Mouse (Mus musculus) kidney, embryonic 15.5 days (tissue): ENCODE results near the gene Hmga1. TPM values are rescaled to one million over a fixed set of nuclear protein-coding genes. Genes with fewer than 3 reads are reported as not detected.

ENCODE experiments used
- ATAC-seq: fragments of 200-750 bp; cut with Nextera tagmentation; replicated peaks from 2 replicates; pipeline ENCODE4 v1.8.0; 2017; ENCODE audit warnings: moderate TSS enrichment; ENCODE audit not compliant: low FRiP score
- H3K27ac ChIP-seq: fragments of 300-500 bp; sonication (generic); 2 replicates; pipeline ENCODE4 v1.5.1; 2015; ENCODE audit warnings: mild to moderate bottlenecking, inconsistent platforms
- H3K27me3 ChIP-seq: fragments of 300-500 bp; sonication (generic); 2 replicates; pipeline ENCODE4 v1.6.1; 2015; ENCODE audit warnings: inconsistent platforms
- H3K36me3 ChIP-seq: fragments of 300-500 bp; sonication (generic); 2 replicates; pipeline ENCODE4 v1.6.1; 2015; ENCODE audit warnings: inconsistent platforms
- H3K4me1 ChIP-seq: fragments of 300-500 bp; sonication (generic); 2 replicates; pipeline ENCODE4 v1.6.1; 2015; ENCODE audit warnings: inconsistent platforms
- H3K4me2 ChIP-seq: fragments of 300-500 bp; sonication (generic); 2 replicates; pipeline ENCODE4 v1.6.1; 2015; ENCODE audit warnings: moderate library complexity, mild to moderate bottlenecking, inconsistent platforms
- H3K4me3 ChIP-seq: fragments of 300-500 bp; sonication (generic); replicated peaks from 2 replicates; pipeline ENCODE4 v1.5.1; 2015; ENCODE audit warnings: mild to moderate bottlenecking, inconsistent platforms
- H3K9ac ChIP-seq: fragments of 300-500 bp; sonication (generic); 2 replicates; pipeline ENCODE4 v1.6.1; 2015; ENCODE audit warnings: mild to moderate bottlenecking, inconsistent platforms
- H3K9me3 ChIP-seq: fragments of 300-500 bp; sonication (generic); replicated peaks from 2 replicates; pipeline ENCODE4 v1.6.1; 2016; ENCODE audit warnings: inconsistent platforms
- WGBS: fragments of 180-500 bp; shearing (Covaris S2); methylation state at CpG from one replicate; pipeline ENCODE4 v1.1.7; 2015; ENCODE audit warnings: mixed read lengths; 5-methylcytosine and 5-hydroxymethylcytosine counted together
- polyA plus RNA-seq: library from polyadenylated mRNA; unstranded; fragments of >200 nt; fragmentation: Nextera tagmentation; extraction: Ambion mirVana; gene quantifications from 2 replicates; pipeline ENCODE4 v1.2.1, GENCODE M21; 2015

Hmga1 gene
- polyA plus RNA-seq, 1 experiment from 2014 or later, result 269 TPM

- Histone ChIP-seq H3K4me3 (no peak overlapping the region), H3K27ac (no peak overlapping the region), H3K9me3 (no peaks in the 10 kb centered on the region), H3K4me2 (no peak overlapping the region), H3K27me3 (no peaks in the 10 kb centered on the region), H3K4me1 (no peaks in the 10 kb centered on the region), H3K36me3 (peaks cover 88% of the 10 kb centered on the region), H3K9ac (no peak overlapping the region)
- ATAC-seq, result no peak
- 76% methylated on average over 8 of the region's 8 CpGs for WGBS
These were observed 23.5 kb downstream of the Hmga1 start for GRCm38 (mm10) chr17:27579816-27580215.

GRCm38 (mm10) chr17:27580392-27581068 is 24.2 kb downstream of the Hmga1 start:
- Histone ChIP-seq H3K4me3 (no peak overlapping the region), H3K27me3 (no peaks in the 10 kb centered on the region), H3K27ac (no peak overlapping the region), H3K36me3 (peaks cover 89% of the 10 kb centered on the region), H3K4me1 (no peaks in the 10 kb centered on the region), H3K4me2 (no peak overlapping the region), H3K9me3 (no peaks in the 10 kb centered on the region), H3K9ac (no peak overlapping the region)
- 77% methylated on average over 18 of the region's 20 CpGs for WGBS
- no peak for ATAC-seq

DNA sequence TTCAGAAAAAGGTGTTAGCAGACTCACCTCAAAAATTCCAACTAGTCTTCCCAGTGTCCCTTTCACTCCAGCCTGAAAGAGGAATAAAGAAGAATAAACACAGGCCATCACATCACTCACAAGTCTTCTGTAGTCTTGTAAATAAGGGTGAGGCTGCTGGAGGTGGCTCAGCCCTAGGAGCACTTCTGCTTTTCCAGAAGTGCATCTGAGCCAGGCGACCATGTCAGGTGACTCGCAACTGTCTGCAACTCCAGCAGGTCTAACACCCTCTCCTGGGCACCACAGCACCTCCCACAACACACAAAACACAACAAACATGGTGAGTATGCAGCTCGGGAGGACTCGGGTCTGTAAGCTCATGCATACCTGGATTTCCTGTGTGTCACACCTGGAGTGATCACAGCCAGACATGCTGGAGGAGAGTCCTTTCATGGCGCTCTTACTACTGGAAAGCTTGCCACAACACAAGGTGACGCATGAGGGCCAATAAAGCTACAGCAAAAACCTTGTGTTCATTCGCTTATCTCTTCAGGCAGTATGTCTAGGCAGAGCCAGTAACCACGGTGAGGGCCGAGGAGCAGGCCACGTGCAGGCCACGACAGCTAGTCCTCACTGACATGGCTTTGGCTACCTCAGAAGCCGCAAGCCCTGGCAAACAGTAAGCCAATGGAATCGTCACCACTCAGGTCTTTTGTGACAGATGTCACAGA is 27.0 kb downstream of the Hmga1 start:
- H3K36me3 ChIP-seq, result peaks cover 72% of the 10 kb centered on the region
- no peak for ATAC-seq

GRCm38 (mm10) chr17:27586661-27587060 is 30.4 kb downstream of the Hmga1 start:
- no peaks in the 10 kb centered on the region for H3K27me3 ChIP-seq
- H3K4me1 ChIP-seq, result peaks cover 20% of the 10 kb centered on the region
- no peak overlapping the region for H3K4me2 ChIP-seq
- H3K36me3 ChIP-seq, result peaks cover 57% of the 10 kb centered on the region
- no peak for ATAC-seq
- H3K9ac ChIP-seq, result no peak overlapping the region
- no peaks in the 10 kb centered on the region for H3K9me3 ChIP-seq
- H3K4me3 ChIP-seq, result no peak overlapping the region
- WGBS, result 52% methylated on average over 9 of the region's 9 CpGs
- no peak overlapping the region for H3K27ac ChIP-seq

More for the DNA sequence above, 27.0 kb downstream of the Hmga1 start:
- Histone ChIP-seq H3K9ac (no peak overlapping the region), H3K27me3 (no peaks in the 10 kb centered on the region), H3K4me2 (no peak overlapping the region), H3K4me3 (no peak overlapping the region), H3K4me1 (peaks cover 15% of the 10 kb centered on the region), H3K27ac (no peak overlapping the region), H3K9me3 (no peaks in the 10 kb centered on the region)
- 90% methylated on average over 13 of the region's 13 CpGs for WGBS

DNA sequence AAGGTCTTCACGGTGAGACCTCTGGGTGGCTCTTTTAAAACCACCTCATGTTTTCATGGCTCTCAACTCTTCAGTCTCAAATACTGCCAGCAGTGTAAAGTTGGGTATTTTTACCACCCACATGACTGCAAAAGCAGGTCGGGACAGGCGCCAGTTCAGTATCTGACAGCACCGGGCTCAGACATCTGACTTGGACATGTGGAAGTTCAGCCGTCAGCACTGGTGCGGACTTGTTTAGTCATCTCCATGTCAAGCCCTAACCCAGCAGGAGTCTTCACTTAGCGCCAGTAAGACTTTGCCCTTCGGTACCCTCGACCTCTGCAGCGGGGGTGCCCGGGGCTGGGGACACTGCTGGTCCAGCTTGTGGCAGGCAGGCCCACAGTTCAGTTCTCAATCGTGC is 31.0 kb downstream of the Hmga1 start:
- Histone ChIP-seq H3K4me2 (no peak overlapping the region), H3K4me3 (no peak overlapping the region), H3K9ac (no peak overlapping the region), H3K27me3 (no peaks in the 10 kb centered on the region), H3K9me3 (no peaks in the 10 kb centered on the region), H3K27ac (no peak overlapping the region), H3K36me3 (peaks cover 57% of the 10 kb centered on the region), H3K4me1 (peaks cover 20% of the 10 kb centered on the region)
- ATAC-seq, result no peak
- WGBS, result 79% methylated on average over 12 of the region's 12 CpGs

GRCm38 (mm10) chr17:27588231-27588630 is 31.9 kb downstream of the Hmga1 start:
- ATAC-seq, result no peak
- H3K4me1 ChIP-seq, result peaks cover 20% of the 10 kb centered on the region
- H3K36me3 ChIP-seq, result peaks cover 57% of the 10 kb centered on the region
- H3K4me2 ChIP-seq, result no peak overlapping the region
- 0 out of 2 replicates have a peak overlapping the region, but pooled peaks have one; percentile 4 for H3K27ac ChIP-seq
- 78% methylated on average over 8 of the region's 8 CpGs for WGBS
- H3K9me3 ChIP-seq, result no peaks in the 10 kb centered on the region
- H3K9ac ChIP-seq, result no peak overlapping the region
- no peaks in the 10 kb centered on the region for H3K27me3 ChIP-seq
- H3K4me3 ChIP-seq, result no peak overlapping the region

GRCm38 (mm10) chr17:27591826-27592564 is 35.7 kb downstream of the Hmga1 start:
- Histone ChIP-seq H3K36me3 (peaks cover 66% of the 10 kb centered on the region), H3K27ac (no peak overlapping the region), H3K27me3 (no peaks in the 10 kb centered on the region), H3K9me3 (no peaks in the 10 kb centered on the region), H3K4me1 (peaks cover 29% of the 10 kb centered on the region), H3K4me2 (no peak overlapping the region), H3K4me3 (no peak overlapping the region), H3K9ac (no peak overlapping the region)
- no peak for ATAC-seq
- WGBS, result 88% methylated on average over 12 of the region's 12 CpGs

GRCm38 (mm10) chr17:27592565-27592910 is 36.2 kb downstream of the Hmga1 start:
- ATAC-seq, result no peak
- H3K4me3 ChIP-seq, result no peak overlapping the region
- no peak overlapping the region for H3K9ac ChIP-seq
- no peaks in the 10 kb centered on the region for H3K9me3 ChIP-seq
- H3K36me3 ChIP-seq, result peaks cover 66% of the 10 kb centered on the region
- WGBS, result 98% methylated on average over 7 of the region's 7 CpGs
- no peak overlapping the region for H3K4me2 ChIP-seq
- H3K27ac ChIP-seq, result no peak overlapping the region
- H3K4me1 ChIP-seq, result peaks cover 31% of the 10 kb centered on the region
- no peaks in the 10 kb centered on the region for H3K27me3 ChIP-seq

DNA sequence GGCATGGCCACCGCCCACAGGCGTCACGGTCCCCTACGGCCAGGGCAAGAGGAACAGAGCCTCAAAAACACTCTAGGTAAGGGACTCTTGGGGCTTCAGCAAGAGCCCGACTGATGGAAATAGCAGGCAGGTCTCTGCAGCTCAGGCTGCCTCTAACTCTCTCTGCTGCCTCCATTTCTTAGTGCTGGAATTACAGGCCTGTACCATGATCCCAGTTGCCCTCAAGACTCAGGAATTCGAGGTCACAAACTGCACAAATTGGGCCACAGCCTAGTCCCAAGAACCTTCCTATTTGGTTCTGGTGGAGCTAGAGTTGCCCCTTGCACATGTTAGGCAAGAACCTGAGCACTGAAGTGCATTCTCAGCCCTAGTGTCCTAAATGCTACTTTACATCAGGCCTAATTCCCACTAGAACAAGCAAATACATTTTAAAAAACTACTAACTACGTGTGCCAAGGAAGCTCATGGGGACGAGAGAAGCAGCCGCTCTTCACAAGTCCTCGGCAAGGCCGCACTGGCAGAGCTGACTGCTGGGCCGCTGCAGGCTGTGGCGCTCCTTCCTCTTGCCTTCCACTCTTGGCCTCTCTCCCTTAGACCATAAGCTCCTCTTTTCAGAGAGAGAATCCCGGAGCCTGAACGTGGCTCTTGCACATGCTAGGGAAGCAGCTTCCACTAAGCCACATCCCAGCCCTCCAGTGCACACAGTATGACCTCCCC is 39.5 kb downstream of the Hmga1 start:
- WGBS, result 68% methylated on average over 15 of the region's 15 CpGs
- peak overlapping the region; percentile 30; the same call in 1 of the 2 replicates for H3K27ac ChIP-seq
- ATAC-seq, result no peak

DNA sequence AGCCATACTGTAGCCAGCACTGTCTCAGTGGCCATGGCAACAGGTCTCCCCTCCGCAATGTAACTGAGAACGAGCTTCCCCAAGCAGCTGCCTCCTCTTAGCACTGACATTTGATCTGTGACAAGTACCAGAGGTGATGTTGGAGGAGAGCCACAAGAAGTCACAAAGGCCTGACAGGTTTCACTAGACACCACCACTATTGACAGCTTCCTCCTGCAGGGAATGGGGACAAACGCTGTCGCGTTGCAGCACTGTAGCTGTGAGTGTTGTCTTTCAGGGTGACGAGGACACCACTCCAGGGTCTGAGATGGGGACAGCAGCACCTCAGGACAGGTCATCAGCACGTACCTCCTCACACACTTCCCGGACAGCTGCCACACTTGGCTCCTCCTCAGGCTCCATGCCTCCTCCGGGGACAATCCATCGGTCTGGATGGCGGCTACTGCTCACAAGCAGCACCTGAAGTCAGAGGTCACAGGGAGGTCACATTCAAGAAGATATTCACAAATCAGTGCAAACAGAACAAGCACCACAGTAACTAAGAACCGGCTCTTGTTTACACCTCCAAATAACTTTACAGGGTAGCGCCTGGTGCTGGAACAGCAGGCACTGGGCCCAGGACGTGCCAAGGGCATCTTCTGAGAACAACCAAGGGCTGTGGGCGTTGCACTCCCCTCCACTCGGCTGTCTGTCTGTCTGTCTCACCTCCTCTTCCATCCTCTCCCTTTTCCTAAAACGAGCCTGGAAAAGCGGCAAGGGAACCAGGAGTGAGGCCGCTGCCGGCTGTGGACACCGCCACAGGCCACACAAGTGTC is 40.3 kb downstream of the Hmga1 start:
- H3K36me3 ChIP-seq, result peaks cover 50% of the 10 kb centered on the region
- H3K4me1 ChIP-seq, result peaks cover 36% of the 10 kb centered on the region
- WGBS, result 58% methylated on average over 21 of the region's 21 CpGs
- no peaks in the 10 kb centered on the region for H3K27me3 ChIP-seq
- H3K27ac ChIP-seq, result peak overlapping the region; percentile 30
- peak; percentile 54 for ATAC-seq
- no peaks in the 10 kb centered on the region for H3K9me3 ChIP-seq
- H3K4me3 ChIP-seq, result no peak overlapping the region
- H3K9ac ChIP-seq, result no peak overlapping the region
- H3K4me2 ChIP-seq, result no peak overlapping the region

More for the DNA sequence above, 39.5 kb downstream of the Hmga1 start:
- H3K4me3 ChIP-seq, result no peak overlapping the region
- H3K4me1 ChIP-seq, result peaks cover 28% of the 10 kb centered on the region
- H3K27me3 ChIP-seq, result no peaks in the 10 kb centered on the region
- no peaks in the 10 kb centered on the region for H3K9me3 ChIP-seq
- peaks cover 54% of the 10 kb centered on the region for H3K36me3 ChIP-seq
- no peak overlapping the region for H3K9ac ChIP-seq
- no peak overlapping the region for H3K4me2 ChIP-seq

GRCm38 (mm10) chr17:27600286-27600685 is 44.0 kb downstream of the Hmga1 start:
- H3K27ac ChIP-seq, result no peak overlapping the region
- 79% methylated on average over 3 of the region's 3 CpGs for WGBS
- H3K4me2 ChIP-seq, result no peak overlapping the region
- peaks cover 15% of the 10 kb centered on the region for H3K36me3 ChIP-seq
- no peak overlapping the region for H3K9ac ChIP-seq
- H3K27me3 ChIP-seq, result no peaks in the 10 kb centered on the region
- H3K4me1 ChIP-seq, result peaks cover 57% of the 10 kb centered on the region
- no peak overlapping the region for H3K4me3 ChIP-seq
- ATAC-seq, result no peak
- H3K9me3 ChIP-seq, result no peaks in the 10 kb centered on the region
